Mouse (Mus musculus): ENCODE measurements around the gene Sgsm1. TPM values are rescaled to one million over a fixed set of nuclear protein-coding genes. Genes with fewer than 3 reads are reported as not detected.
"Not testable (repeated sequence)": the region's sequence is repeated elsewhere in the genome, so short reads cannot be mapped to it uniquely, and the experiment has no call there.

Gene Sgsm1
- polyA plus RNA-seq, 1 experiment: 1.8 TPM

- no peaks in the 10 kb centered on the region for H3K36me3 ChIP-seq (ENCODE audit: control insufficient read depth, insufficient read depth, low read length)
- no peaks in the 10 kb centered on the region for H3K27me3 ChIP-seq (ENCODE audit: control insufficient read depth, insufficient read depth, low read length)
- H3K4me1 ChIP-seq (ENCODE audit: control insufficient read depth, insufficient read depth, low read length): peaks cover 39% of the 10 kb centered on the region
- TF ChIP-seq POLR2A (IDR thresholded peaks at IDR 0.05; ENCODE audit: control insufficient read depth, low read depth, low read length) (no peak), CTCF (IDR thresholded peaks at IDR 0.05; ENCODE audit: control insufficient read depth, insufficient read depth, insufficient replicate concordance, low read depth, low read length) (no peak)
- H3K27ac ChIP-seq (ENCODE audit: control insufficient read depth, insufficient read depth, low read depth, low read length): no peak overlapping the region
- peak overlapping the region; percentile 31 for H3K4me3 ChIP-seq (ENCODE audit: control insufficient read depth, low read depth, low read length)
Observed at GRCm38 (mm10) chr5:113349810-113350209, 39.2 kb upstream of the Sgsm1 start.

DNA sequence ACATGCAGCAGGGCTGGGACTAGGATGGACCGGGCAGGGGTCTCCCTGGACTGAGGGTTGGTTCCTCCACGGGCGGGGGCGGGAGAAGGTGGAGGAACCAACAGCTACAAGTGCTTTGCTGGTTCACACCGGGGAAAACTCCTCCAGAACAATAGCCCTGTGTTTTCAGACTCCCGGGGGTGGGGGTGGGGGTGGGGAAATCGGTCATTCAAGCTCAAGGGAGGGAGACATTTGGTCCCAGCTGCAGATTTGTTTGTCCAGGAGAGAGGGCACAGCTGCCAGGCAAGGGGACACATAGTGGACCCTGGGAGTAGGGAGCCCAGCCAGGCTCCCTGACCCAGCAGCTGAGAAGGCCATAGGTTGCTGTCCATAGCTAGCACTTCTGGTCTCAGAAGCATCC, 38.6 kb upstream of the Sgsm1 start:
- peak overlapping the region; percentile 57; the same call in 1 of the 2 replicates for H3K4me3 ChIP-seq (ENCODE audit: control insufficient read depth, low read depth, low read length)
- no peaks in the 10 kb centered on the region for H3K27me3 ChIP-seq (ENCODE audit: control insufficient read depth, insufficient read depth, low read length)
- no peaks in the 10 kb centered on the region for H3K36me3 ChIP-seq (ENCODE audit: control insufficient read depth, insufficient read depth, low read length)
- peak overlapping the region; percentile 49 for H3K27ac ChIP-seq (ENCODE audit: control insufficient read depth, insufficient read depth, low read depth, low read length)
- peaks cover 41% of the 10 kb centered on the region for H3K4me1 ChIP-seq (ENCODE audit: control insufficient read depth, insufficient read depth, low read length)
- TF ChIP-seq CTCF (IDR thresholded peaks at IDR 0.05; ENCODE audit: control insufficient read depth, insufficient read depth, insufficient replicate concordance, low read depth, low read length) (no peak), POLR2A (IDR thresholded peaks at IDR 0.05; ENCODE audit: control insufficient read depth, low read depth, low read length) (no peak)

DNA sequence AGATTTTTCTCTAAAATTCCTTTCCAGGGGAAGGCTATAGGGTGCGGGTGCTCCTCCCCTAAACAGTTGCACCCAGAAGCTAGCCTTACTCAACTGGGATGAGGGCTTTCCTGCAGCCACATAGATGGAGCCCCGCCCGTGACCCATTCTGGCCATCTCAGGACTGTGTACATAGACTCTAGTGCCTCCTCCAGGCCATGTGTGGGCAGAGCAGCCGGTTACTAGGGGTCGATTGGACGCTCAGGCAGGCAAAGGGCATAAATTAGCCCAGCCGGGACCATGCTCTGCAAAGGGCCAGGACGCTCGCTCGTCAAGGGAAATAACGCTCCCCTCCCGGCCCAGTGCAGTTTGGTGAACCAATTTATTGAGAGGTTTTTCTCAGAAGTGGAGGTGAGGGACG, 38.0 kb upstream of the Sgsm1 start:
- Histone ChIP-seq H3K4me3 (ENCODE audit: control insufficient read depth, low read depth, low read length) (peak overlapping the region; percentile 57), H3K27me3 (ENCODE audit: control insufficient read depth, insufficient read depth, low read length) (no peaks in the 10 kb centered on the region), H3K27ac (ENCODE audit: control insufficient read depth, insufficient read depth, low read depth, low read length) (peak overlapping the region; percentile 49), H3K4me1 (ENCODE audit: control insufficient read depth, insufficient read depth, low read length) (peaks cover 36% of the 10 kb centered on the region), H3K36me3 (ENCODE audit: control insufficient read depth, insufficient read depth, low read length) (no peaks in the 10 kb centered on the region)
- TF ChIP-seq CTCF (IDR thresholded peaks at IDR 0.05; ENCODE audit: control insufficient read depth, insufficient read depth, insufficient replicate concordance, low read depth, low read length): peak; percentile 27; the same call in 1 of the 2 replicates
- peak; percentile 41; the same call in 1 of the 2 replicates for TF ChIP-seq POLR2A (IDR thresholded peaks at IDR 0.05; ENCODE audit: control insufficient read depth, low read depth, low read length)

- peaks cover 31% of the 10 kb centered on the region for H3K4me1 ChIP-seq (ENCODE audit: control insufficient read depth, insufficient read depth, low read length)
- H3K4me3 ChIP-seq (ENCODE audit: control insufficient read depth, low read depth, low read length): peak overlapping the region; percentile 57
- no peaks in the 10 kb centered on the region for H3K27me3 ChIP-seq (ENCODE audit: control insufficient read depth, insufficient read depth, low read length)
- H3K36me3 ChIP-seq (ENCODE audit: control insufficient read depth, insufficient read depth, low read length): no peaks in the 10 kb centered on the region
- peak overlapping the region; percentile 54; the same call in 1 of the 2 replicates for H3K27ac ChIP-seq (ENCODE audit: control insufficient read depth, insufficient read depth, low read depth, low read length)
- TF ChIP-seq POLR2A (IDR thresholded peaks at IDR 0.05; ENCODE audit: control insufficient read depth, low read depth, low read length) (no peak), CTCF (IDR thresholded peaks at IDR 0.05; ENCODE audit: control insufficient read depth, insufficient read depth, insufficient replicate concordance, low read depth, low read length) (no peak)
Observed at GRCm38 (mm10) chr5:113347593-113347992, 37.0 kb upstream of the Sgsm1 start.

DNA sequence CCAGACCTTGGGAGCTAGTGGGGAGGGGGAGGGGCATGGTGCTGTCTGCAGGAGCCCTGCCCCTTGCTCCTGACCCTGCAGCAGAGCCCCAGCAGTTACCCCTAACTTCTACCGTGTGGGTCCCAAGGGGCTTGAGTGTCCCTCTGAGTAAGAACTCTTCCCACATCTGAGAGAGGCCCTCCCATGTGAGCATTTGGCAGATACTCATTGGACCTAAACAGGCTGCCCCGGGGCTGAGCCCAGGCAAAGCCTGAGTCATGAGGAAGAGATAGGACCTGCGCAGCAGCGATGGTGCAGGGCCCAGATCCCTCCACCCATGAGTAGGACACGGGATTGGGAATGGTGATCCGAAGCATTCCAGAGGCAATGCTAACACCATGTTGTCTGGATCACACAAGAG, 36.1 kb upstream of the Sgsm1 start:
- not testable (repeated sequence) for H3K27me3 ChIP-seq (ENCODE audit: control insufficient read depth, insufficient read depth, low read length); H3K36me3 ChIP-seq (ENCODE audit: control insufficient read depth, insufficient read depth, low read length)
- Histone ChIP-seq H3K27ac (ENCODE audit: control insufficient read depth, insufficient read depth, low read depth, low read length) (peak overlapping the region; percentile 57; the same call in 1 of the 2 replicates), H3K4me1 (ENCODE audit: control insufficient read depth, insufficient read depth, low read length) (peaks cover 33% of the 10 kb centered on the region), H3K4me3 (ENCODE audit: control insufficient read depth, low read depth, low read length) (peak overlapping the region; percentile 7; the same call in 1 of the 2 replicates)

GRCm38 (mm10) chr5:113345781-113346180, 35.2 kb upstream of the Sgsm1 start:
- peaks cover 38% of the 10 kb centered on the region for H3K4me1 ChIP-seq (ENCODE audit: control insufficient read depth, insufficient read depth, low read length)
- peak overlapping the region; percentile 57; the same call in 1 of the 2 replicates for H3K27ac ChIP-seq (ENCODE audit: control insufficient read depth, insufficient read depth, low read depth, low read length)
- no peak overlapping the region for H3K4me3 ChIP-seq (ENCODE audit: control insufficient read depth, low read depth, low read length)
- TF ChIP-seq POLR2A (IDR thresholded peaks at IDR 0.05; ENCODE audit: control insufficient read depth, low read depth, low read length): no peak
- no peak for TF ChIP-seq CTCF (IDR thresholded peaks at IDR 0.05; ENCODE audit: control insufficient read depth, insufficient read depth, insufficient replicate concordance, low read depth, low read length)
- H3K36me3 ChIP-seq (ENCODE audit: control insufficient read depth, insufficient read depth, low read length): no peaks in the 10 kb centered on the region
- no peaks in the 10 kb centered on the region for H3K27me3 ChIP-seq (ENCODE audit: control insufficient read depth, insufficient read depth, low read length)

GRCm38 (mm10) chr5:113344635-113345386, 34.2 kb upstream of the Sgsm1 start:
- H3K4me3 ChIP-seq (ENCODE audit: control insufficient read depth, low read depth, low read length): no peak overlapping the region
- H3K4me1 ChIP-seq (ENCODE audit: control insufficient read depth, insufficient read depth, low read length): peaks cover 37% of the 10 kb centered on the region
- H3K27me3 ChIP-seq (ENCODE audit: control insufficient read depth, insufficient read depth, low read length): no peaks in the 10 kb centered on the region
- H3K27ac ChIP-seq (ENCODE audit: control insufficient read depth, insufficient read depth, low read depth, low read length): peak overlapping the region; percentile 39
- TF ChIP-seq POLR2A (IDR thresholded peaks at IDR 0.05; ENCODE audit: control insufficient read depth, low read depth, low read length) (peak; percentile 34; the same call in 1 of the 2 replicates), CTCF (IDR thresholded peaks at IDR 0.05; ENCODE audit: control insufficient read depth, insufficient read depth, insufficient replicate concordance, low read depth, low read length) (no peak)
- H3K36me3 ChIP-seq (ENCODE audit: control insufficient read depth, insufficient read depth, low read length): no peaks in the 10 kb centered on the region

All from testis, adult 2 months (tissue).